Mouse (Mus musculus): ENCODE measurements around the gene Mkln1.

GRCm38 (mm10) chr6:31525231-31525900, 126.8 kb downstream of the Mkln1 start:
- no peak for TF ChIP-seq POLR2A (IDR thresholded peaks at IDR 0.05; ENCODE audit: control insufficient read depth, extremely low read depth, insufficient read depth, low read length, poor library complexity)
- peak; percentile 78; the same call in 1 of the 2 replicates for TF ChIP-seq CTCF (IDR thresholded peaks at IDR 0.05; ENCODE audit: borderline replicate concordance, control insufficient read depth, extremely low read depth, insufficient read depth, low read length, poor library complexity)

All from thymus, adult 2 months (tissue).